Mouse (Mus musculus) retina, embryonic 14.5 days (tissue): Measurements from ENCODE around the gene Myo16.

Source experiments
- DNase-seq: peaks from one replicate; pipeline ENCODE4 v3.0.0-alpha.2; 2015; ENCODE audit warnings: low spot score

Gene Myo16

DNA sequence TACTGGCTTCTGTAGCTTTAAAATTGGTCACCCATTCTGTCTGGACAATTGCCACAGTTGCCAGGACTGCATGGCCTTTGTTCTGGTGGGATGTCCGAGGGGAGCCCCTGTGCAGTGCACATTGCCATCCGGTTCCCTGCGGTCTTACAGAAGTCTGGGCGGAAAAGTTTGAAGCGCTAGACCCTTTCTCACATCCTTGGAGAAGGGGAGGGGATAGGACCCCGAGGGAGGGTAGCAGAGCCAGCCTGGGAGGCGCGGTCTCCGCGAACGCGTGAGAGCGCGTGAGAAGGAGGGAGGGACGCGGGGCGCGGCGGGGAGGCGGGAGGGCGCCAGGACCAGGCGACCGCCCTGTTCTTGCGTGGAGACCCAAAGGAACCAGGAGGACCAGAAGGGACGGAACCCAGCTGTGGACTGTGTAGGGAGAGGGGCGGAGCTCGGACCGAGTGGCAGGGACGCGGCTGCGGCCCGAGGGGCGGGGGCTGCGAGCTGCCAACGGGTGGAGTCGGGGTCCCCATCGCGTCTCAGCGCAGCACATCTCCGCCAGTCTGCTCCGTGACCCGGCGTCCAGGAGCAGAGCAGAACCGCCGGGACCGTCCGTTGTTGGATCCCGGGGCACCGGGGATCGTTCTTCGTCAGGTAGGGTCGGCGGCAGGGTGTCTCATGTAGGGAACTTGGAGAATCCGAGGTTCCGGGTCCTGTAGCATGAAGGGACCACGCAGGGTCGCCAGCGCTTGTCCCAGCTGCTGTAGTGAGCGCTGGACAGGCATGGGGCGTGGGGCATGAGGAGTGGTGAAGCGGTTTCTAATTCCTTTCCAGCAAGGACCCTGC lies at the start of gene Myo16:
Myo16 (plus strand) TSS at position 301 of the 828 bp plus-strand sequence.
- DNase-seq: peak; percentile 67

DNA sequence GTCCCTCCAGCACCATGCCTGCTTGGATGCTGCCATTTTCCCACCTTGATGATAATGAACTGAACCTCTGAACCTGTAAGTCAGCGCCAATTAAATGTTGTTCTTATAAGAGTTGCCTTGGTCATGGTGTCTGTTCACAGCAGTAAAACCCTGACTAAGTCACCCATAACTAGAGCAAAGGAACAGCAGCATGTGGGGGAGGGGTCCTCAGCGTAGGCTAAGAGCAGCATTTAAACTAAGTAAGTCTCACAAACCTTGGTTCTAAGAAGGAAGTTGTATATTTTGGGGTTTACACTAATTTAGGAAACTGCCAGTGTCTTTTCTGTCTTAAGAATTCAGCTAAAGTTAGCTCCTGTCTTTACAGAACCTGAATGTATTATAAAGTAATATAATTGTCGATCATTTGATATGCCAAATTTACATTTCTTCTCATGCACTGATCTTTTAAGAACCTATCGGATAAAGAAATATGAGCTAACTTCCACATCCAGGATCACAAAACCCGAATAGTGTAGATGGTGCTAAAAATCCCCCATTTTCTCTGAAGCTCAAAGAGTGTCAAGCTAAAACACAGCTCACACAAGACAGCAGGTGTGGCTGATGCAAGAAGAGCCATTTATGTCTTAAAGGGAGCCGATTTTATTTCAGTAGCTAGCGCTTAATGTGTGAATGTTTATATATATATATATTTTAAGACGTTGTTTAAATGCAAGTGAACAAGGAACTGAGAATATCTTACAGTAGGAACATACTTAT lies 45.0 kb upstream of the Myo16 start:
- DNase-seq: no peak

DNA sequence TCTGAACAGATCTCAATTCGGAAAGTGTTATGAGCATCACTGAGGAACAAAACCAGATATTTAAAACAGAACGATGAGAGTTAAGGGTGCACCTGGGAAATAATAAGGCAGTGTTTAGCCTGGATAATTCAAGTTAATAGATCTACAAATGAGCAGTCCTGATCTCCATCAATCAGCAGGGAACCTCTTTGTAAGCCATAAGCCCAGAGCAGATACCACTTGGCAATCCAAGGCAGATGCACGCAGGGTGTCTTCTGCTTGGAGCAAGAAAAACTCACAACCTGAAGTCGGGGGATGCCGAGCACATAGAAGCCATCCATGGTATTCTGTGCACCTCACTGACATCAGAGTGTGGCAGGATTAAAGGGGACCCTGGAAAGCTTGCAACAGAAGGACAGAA lies 31.0 kb upstream of the Myo16 start:
- no peak for DNase-seq

DNA sequence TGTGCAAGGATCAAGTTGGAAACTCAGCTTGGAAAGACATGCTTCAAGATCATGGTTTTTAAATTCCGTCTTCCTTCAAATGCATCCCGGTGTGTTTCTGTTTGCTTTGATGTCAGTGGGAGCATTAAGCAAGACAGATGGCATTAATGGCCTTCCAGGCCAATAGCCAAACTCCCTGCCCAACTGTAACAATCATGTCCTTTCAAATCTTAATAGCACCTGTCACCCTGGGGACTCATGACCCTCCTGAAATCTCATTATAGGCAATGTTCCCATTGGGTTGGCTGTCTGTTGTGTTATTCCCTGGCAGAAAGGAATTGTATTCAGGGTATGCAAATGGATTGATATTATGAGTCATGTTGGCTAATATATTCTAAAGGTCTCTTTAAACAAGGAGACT lies 30.3 kb upstream of the Myo16 start:
- DNase-seq: peak; percentile 55

DNA sequence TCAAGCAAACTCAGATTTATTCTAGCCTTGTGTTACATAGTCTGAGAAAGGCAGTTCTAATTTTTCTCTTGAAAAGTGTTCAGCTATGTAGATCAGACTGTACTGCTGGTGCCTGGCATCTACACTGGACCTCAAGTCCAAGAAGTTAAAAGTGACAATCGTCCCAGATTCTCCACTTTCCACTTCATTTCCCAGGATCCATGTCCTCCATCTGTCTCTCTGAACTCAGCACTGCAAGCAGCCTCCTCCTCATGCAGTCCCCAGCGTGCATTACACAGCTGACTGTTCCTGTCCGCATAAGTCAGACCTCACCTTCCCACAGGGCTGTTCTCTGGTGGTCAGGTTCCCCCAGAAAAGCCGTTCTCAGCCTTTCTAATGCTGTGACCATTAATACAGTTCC lies 28.0 kb upstream of the Myo16 start:
- peak; percentile 29 for DNase-seq

DNA sequence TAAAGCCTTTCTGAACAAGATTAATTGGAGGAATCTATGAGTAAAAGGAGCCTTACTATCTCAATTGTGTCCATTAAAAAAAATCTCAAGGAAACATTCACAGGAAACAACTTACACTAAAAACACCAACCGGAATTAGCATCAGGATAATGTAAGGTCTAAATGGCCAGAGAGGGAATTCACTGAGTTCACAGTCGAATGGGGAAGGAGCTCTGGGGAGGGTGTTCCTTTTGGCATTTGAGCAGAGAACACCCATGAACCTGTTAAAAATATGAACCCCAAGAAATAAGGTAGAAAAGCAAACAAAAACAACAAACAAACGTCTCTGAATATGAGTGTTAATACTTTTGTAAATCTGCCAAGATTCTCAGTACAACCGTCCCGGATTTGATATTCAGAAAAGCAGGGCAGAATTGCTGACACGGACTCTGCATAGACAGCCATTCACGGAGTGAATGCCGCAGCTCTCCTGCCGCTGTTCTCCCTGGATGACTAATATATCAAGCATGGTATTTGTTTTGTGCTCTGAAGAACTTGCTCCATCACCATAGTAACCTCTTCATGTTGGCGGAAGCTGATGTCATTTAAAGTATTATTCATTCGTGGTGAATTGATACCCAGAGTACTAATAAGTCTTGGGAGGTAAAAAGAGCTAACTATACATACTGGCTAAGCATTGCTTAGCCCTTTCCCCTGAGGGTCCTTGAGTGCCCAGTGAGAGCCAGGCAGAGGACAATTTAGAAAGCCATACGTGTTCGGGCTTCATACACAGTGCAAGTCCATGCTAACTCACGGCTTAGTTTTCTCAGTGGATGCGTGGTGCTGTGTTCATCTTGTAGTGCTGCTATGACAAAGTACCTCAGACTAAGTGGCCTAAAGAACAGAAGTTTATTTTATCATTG lies 22.9 kb upstream of the Myo16 start:
- DNase-seq: no peak

DNA sequence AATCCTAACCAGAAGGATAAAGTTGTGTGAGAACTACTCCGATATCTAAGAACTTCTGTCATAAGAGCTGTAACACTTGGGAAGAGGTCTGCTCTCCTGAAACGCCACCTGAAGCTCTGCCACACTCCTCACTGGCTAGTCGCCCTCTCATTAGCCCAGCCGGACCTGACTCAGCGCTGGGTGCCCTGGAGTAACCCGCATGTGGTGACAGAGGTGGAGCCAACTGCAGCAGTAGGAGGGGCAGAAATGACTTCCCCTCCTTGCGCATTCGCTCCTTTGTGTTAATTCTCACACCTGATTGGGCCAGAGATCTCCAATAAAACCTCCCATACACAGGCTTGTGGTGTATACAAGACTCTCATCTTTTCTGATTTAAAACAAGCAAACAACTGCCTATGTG lies 14.2 kb upstream of the Myo16 start:
- no peak for DNase-seq

DNA sequence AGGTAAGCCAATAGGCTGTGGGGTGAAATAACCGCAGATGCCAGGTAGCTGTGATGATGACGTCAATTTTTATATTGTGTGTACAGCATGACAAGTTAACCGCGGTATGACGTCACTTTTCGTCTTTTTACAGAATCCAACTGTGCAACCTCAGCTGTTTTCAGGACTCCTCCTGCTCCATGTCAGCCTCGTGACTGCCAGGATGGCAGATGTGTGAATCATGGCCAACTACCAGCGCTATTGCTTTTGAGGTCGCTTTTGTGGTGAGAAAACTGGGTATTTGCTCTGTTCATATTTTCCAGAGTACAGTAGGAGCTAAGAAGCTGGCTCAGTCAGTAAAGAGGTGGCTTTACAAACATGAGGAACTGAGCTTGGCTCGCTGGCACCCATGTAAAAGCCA lies 9.8 kb upstream of the Myo16 start:
- no peak for DNase-seq

DNA sequence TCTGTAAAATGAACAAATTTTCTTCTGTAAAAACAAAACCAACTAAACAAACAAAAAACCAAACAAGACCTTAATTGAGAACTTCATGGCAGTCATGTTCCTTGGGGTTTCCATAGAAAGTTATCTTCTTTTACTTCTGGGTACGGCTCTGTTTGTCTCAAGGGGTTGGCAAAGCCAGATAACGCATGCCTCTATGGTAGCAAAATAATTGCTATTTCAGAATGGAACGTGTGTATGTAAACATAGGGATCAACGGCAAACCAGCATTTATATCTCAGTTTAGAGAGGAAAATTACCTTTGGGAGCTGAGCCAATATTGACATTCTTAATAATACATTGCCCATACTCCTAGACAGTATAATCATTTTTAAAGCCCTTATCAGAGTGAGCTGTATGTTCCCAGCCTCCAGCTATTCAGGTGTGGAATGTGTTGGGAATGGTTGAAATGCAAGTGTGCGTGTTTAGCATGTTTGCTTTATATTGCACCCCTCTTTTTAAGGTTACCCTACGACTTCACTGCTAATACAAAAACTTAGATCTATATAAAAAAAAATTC lies 1.9 kb upstream of the Myo16 start:
- DNase-seq: no peak

DNA sequence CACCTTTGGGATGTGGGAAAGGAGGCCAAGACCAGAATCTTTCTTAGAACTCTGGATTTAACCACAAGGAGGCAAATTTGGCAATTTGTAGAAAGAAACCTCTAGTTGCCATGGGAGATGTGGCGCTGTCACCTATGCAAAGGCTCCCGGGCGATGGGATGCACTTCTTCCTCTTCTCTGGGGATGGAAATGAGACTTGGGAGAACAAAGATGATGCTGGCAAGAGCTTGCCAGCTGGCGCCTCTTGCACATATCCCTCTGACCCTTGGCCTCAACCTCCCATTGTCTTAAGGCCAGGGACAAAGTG lies 681 bp downstream of the Myo16 start:
- peak; percentile 38 for DNase-seq

DNA sequence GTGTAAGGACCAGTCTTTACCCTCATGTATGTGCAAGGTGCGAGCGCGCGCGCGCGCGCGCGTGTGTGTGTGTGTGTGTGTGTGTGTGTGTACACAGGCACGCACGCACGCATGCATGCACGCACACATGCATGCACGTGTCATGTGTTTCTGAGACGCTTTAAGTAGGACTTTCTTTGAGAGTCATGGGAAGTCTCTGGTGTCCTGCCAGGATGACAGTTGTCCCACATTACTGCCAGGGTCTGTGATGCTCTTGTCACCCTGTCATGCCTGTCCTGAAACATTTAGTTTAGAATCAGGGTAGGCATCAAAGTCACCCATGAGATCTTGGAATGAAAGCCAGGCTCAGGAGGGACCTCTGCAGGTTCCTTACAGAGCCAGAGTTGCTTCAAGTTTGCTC lies 1.4 kb downstream of the Myo16 start:
- no peak for DNase-seq

DNA sequence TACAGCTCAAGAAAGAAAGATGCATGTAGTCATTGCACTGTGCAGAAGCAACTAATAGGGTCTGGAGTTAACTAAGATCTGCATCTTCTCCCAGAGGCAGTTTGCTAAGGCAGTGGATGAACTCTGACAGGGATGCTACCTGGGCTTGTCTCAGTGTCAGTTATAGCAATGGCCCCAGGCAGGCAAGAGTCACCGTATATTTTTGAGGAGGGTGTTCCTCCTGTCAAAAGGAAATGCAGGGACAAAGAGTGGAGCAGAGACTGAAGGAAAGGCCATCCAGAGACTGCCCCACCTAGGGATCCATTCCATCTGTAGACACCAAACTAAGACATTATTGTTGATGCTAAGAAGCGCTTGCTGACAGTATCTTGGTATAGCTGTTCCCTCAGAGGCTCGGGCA lies 7.4 kb downstream of the Myo16 start:
- DNase-seq: no peak

DNA sequence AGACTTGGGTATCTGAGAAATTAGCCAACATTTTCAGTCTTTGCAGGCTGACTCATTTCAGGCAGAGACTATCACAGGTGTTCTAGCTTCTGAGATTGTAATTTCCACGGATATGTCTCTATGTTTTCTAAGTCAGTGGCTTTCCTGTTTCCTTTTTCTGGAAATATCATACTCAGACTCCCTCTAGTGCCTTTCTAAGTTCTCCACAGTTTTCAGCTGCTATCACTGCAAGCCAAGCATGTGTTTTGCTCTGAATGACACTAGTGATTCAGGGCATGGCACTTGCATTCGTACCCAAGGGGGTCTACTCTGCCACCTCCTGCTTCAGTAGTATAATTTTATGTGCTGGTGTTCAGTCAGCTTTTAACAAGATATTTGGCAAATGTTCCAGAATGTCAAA lies 11.2 kb downstream of the Myo16 start:
- DNase-seq: no peak

DNA sequence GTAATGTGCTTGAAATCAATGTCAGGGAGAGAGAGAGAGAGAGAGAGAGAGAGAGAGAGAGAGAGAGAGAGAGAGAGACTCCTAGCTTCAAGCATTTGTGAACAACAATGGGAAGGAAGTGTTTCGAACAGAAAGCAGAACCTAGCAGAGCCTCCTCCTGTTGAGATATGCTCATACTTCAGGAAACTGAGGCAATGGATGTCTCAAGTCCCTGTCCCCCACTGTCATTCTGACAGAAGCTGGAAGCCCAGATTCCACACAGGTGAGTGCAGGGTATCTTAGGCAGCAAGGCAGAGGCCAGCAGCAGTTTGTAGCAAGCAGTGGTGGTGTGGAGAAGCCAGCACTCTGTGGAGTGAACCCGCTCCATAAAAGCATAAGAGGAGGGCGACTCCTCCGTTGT lies 14.6 kb downstream of the Myo16 start:
- no peak for DNase-seq

DNA sequence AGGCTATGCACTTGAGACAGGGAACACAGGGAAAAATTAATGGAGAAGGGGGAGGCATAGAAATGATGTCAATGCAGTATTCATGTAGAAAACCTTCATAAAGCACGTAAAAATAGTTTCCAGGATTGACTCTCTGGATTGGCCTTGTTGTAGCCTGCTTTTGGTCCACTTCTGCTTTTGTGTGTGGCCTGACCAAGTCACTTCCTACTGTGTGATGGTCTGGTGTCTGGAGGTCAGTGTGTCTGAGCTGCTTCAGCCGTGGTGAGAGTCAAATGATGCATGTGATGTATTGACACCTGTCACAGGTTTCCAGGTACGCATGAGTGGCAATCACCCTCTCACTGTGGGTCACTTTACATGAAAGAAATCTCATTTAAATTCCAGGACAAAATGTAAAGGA lies 16.2 kb downstream of the Myo16 start:
- DNase-seq: no peak

DNA sequence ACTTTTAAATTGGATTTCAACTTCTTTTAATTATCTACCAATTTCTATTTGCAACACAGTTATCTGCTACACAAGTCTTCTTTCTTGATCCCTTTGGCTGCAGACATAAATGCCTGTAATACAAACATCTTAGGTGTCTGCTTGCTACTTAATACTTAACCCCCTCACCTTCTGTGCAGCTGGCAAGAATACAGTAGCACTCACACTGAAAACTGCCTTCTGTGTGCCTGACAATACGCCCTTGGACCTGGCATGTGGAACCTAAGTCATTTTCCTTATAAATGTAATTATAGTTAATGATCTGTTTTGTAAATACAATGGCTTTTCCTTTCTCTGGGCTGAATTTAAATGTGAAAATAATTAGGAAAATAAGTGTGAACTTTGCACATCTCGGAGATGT lies 17.6 kb downstream of the Myo16 start:
- DNase-seq: no peak

DNA sequence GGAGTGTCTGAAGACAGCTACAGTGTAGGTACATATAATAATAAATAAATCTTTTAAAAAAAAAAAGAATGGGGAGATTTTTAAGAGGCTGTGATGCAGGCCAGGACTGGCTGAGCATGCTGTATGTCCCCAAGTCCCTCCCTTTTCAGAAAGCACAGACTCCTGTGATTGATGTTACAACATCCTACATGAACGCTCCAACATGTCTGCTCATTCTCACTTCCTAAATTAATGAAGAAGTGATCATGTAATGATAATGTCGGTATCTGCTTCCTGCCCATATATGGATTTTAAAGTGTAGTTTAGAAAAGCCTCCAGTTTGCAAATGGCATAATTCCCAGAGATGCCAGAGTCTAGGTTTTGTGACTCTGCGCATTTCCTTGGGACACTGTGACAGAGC lies 18.6 kb downstream of the Myo16 start:
- no peak for DNase-seq

DNA sequence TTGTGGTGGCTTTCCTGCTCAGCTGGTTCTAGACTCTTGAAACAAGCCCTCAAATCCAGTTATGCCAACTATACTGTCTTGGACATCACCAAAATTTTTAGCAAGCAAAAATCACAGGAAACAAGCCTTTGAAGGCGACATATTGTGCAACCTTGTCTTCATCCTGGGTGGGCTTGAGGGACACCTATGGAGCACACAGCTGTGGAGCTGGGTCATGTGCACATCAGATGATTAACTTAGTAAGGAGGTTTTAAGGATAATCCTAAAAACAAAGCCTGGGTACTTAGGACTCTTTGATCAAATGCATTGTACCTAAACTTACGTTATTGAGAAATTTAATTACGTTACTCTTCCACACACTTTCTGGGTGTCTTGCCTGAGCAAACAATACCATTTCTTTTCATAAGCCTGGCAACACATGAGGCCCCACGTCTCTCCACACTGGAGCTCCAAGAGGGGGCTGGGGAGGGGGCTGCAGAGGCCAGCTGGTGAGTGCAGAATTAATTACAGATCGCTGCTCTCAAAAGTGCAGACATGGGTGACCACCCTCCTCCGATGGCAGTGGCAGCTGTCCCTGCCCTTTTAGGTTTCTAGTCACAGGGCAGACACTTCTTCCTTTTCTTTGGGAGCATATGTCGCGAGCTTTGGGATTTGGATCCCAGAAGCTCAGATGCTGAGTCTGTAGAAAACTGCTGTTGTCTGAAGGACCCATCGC lies 19.5 kb downstream of the Myo16 start:
- DNase-seq: peak; percentile 65

DNA sequence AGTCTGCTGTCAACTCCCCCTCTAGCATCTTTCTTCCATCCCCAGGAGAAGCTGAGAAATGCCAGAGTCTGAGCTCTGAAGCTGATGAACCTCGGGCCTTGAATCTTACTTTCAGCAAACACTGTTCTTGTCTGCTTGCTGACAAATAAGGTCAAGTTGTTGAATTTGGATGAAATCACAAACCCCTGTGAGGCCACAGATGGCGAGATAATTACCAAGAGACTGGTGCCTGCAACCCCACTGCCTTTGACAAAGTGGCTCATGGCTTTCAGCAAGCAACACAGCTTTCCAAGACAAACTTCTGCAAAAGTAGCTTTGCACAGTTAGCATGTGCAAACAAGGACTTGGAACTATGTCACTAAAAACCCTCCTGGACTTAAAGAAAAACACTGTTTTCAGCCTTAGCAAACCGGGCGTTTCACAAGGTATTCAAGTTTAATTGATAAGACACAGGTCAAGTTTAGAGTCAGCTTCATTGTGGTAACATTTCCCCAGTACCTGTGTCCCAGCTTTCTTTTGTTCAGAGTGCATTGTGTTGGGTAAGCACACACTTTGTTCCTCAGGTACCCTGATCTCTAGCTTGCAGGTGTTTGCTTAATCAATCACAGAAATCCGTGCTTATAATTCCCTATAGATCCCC lies 20.6 kb downstream of the Myo16 start:
- DNase-seq: peak; percentile 34

DNA sequence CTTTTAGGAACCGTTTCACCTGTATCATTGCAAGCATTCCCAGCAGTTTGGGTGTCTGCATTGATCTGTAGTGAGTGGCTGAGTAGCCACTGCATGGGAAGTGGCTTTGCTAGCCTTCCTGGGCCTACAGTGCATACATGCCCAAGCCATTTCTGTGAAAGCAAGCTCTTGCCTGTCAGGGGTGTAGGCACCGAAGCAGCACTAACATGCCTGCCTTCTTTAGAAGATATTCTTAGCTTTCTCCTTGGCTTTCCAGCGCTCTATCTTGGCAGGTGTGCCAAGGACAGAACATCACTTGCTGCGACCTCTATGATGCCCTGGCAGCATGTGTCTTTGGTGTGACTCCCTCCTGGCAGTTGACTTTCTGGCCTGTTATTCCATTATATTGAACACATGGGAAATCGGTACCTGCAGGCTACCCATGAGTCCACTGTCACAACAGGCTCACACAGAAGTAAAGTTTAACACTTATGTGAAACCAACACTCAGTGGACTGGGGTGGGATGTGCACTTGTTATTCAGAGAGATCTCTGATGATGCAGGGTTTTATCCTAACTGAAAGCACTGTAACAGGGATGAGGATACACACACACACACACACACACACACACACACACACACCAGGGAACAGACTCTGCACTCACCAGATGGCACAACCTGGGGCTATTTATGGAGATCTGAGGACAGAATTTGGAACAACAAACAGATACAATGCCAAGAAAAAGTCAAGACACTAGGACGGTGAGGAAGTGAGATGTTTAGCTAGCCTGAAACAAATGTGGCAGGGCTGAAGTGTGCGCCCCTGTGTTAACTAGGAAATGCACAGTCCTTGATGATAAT lies 21.4 kb downstream of the Myo16 start:
- DNase-seq: no peak
